Mouse (Mus musculus): ENCODE measurements around the gene Hcar1.

GRCm38 (mm10) chr5:123891669-123892068 is 11.8 kb upstream of the Hcar1 start:
- no peak for TF ChIP-seq CTCF (IDR thresholded peaks at IDR 0.05; ENCODE audit: low read depth)
- no peak for TF ChIP-seq EP300 (IDR thresholded peaks at IDR 0.05; ENCODE audit: low read depth)

Data from heart, postnatal 0 days (tissue).